9 mouse cellular contexts compared by ENCODE assay signal in genomic region chr4:141794152-141794535, GRCm38 (mm10). TPM values are rescaled to one million over a fixed set of nuclear protein-coding genes. Genes with fewer than 3 reads are reported as not detected.
DNase-seq lines count a peak whose midpoint lies in the region; ATAC-seq and TF ChIP-seq lines count a peak whose summit lies in the region.
"Had no signal": no experiment of that assay in that cellular context is flagged by ENCODE, and none has a peak within 500 bp of the region (broad histone marks: within the 10 kb centered on the region; RNA-seq: fewer than 3 reads in every experiment).

No protein-coding gene starts in this region.

- H3K9me3 ChIP-seq in lung, embryonic 14.5 days (ENCODE audit: low read depth, low read length): no peaks in the 10 kb centered on the region
- no peaks in the 10 kb centered on the region for H3K9me3 ChIP-seq in intestine, embryonic 16.5 days (ENCODE audit: control insufficient read depth, low read length)
- no peaks in the 10 kb centered on the region for H3K9me3 ChIP-seq in neural tube, embryonic 13.5 days

- peak overlapping the region; percentile 55 for H3K4me3 ChIP-seq in lung, embryonic 14.5 days (ENCODE audit: low read depth, low read length)
- H3K4me3 ChIP-seq in embryonic fibroblast, embryonic 13.5 days (ENCODE audit: insufficient read depth, low read length): peak overlapping the region; percentile 93
- peak overlapping the region; percentile 74 for H3K4me3 ChIP-seq in intestine, embryonic 16.5 days (ENCODE audit: low read length)
- peak overlapping the region; percentile 66 for H3K4me3 ChIP-seq in neural tube, embryonic 13.5 days

- H3K36me3 ChIP-seq in lung, embryonic 14.5 days (ENCODE audit: insufficient read depth): peaks cover 16% of the 10 kb centered on the region
- peaks cover 10% of the 10 kb centered on the region; the same call in 1 of the 2 replicates for H3K36me3 ChIP-seq in intestine, embryonic 16.5 days (ENCODE audit: control insufficient read depth, insufficient read depth, low read length)
- H3K36me3 ChIP-seq in neural tube, embryonic 13.5 days: peaks cover 18% of the 10 kb centered on the region

- WGBS in lung, embryonic 14.5 days: 9% methylated on average over 5 of the region's 5 CpGs
- WGBS in intestine, embryonic 16.5 days: 7% methylated on average over 5 of the region's 5 CpGs
- WGBS in neural tube, embryonic 13.5 days: 16% methylated on average over 5 of the region's 5 CpGs

- DNase-seq in lung, embryonic 14.5 days: no peak
- no peak for DNase-seq in lung, adult 18-20 months
- no peak for DNase-seq in adrenal gland, adult 8-10 months
- no peak for DNase-seq in spleen, adult 18-20 months
- no peak for DNase-seq in right cerebral cortex, postnatal 4 days

- TF ChIP-seq POLR2A in embryonic fibroblast, embryonic 13.5 days (IDR thresholded peaks at IDR 0.05; ENCODE audit: low read depth, low read length): no peak

- peak overlapping the region; percentile 90 for H3K27ac ChIP-seq in lung, embryonic 14.5 days (ENCODE audit: low read depth)
- H3K27ac ChIP-seq in embryonic fibroblast, embryonic 13.5 days (ENCODE audit: insufficient read depth, low read length): peak overlapping the region; percentile 89
- peak overlapping the region; percentile 97 for H3K27ac ChIP-seq in intestine, embryonic 16.5 days (ENCODE audit: low read length)
- H3K27ac ChIP-seq in neural tube, embryonic 13.5 days (replicated peaks): peak overlapping the region; percentile 92

- H3K4me1 ChIP-seq in lung, embryonic 14.5 days (ENCODE audit: insufficient read depth): no peaks in the 10 kb centered on the region
- H3K4me1 ChIP-seq in embryonic fibroblast, embryonic 13.5 days (ENCODE audit: control insufficient read depth, insufficient read depth, low read length): no peaks in the 10 kb centered on the region
- peaks cover 32% of the 10 kb centered on the region for H3K4me1 ChIP-seq in intestine, embryonic 16.5 days (ENCODE audit: control insufficient read depth, insufficient read depth, low read length)
- H3K4me1 ChIP-seq in neural tube, embryonic 13.5 days (replicated peaks): peaks cover 45% of the 10 kb centered on the region

- peak overlapping the region; percentile 60 for H3K4me2 ChIP-seq in lung, embryonic 14.5 days
- peak overlapping the region; percentile 67 for H3K4me2 ChIP-seq in intestine, embryonic 16.5 days (ENCODE audit: low read depth, low read length)
- peak overlapping the region; percentile 65 for H3K4me2 ChIP-seq in neural tube, embryonic 13.5 days

- ATAC-seq in lung, embryonic 14.5 days (ENCODE audit: insufficient read depth): no peak
- no peak for ATAC-seq in intestine, embryonic 16.5 days
- no peak for ATAC-seq in neural tube, embryonic 13.5 days (ENCODE audit: low read depth)

- peak overlapping the region; percentile 64 for H3K9ac ChIP-seq in lung, embryonic 14.5 days
- peak overlapping the region; percentile 80 for H3K9ac ChIP-seq in intestine, embryonic 16.5 days (ENCODE audit: low read depth, low read length)
- H3K9ac ChIP-seq in neural tube, embryonic 13.5 days: peak overlapping the region; percentile 77

- TF ChIP-seq CTCF in lung, embryonic 14.5 days (IDR thresholded peaks at IDR 0.05; ENCODE audit: low read depth): no peak
- no peak for TF ChIP-seq CTCF in embryonic fibroblast, embryonic 13.5 days (IDR thresholded peaks at IDR 0.05; ENCODE audit: borderline replicate concordance, insufficient read depth, low read length)

- no peaks in the 10 kb centered on the region for H3K27me3 ChIP-seq in lung, embryonic 14.5 days (ENCODE audit: insufficient read depth, low read length)
- H3K27me3 ChIP-seq in intestine, embryonic 16.5 days (replicated peaks; ENCODE audit: control insufficient read depth, insufficient read depth, low read length): no peaks in the 10 kb centered on the region
- H3K27me3 ChIP-seq in neural tube, embryonic 13.5 days: no peaks in the 10 kb centered on the region

RNA-seq across cellular contexts. Expression of gene Casp9, which starts 0.7 kb away (rescaled TPM):
- 21.5 and 22.3 TPM in 2 replicates for polyA plus RNA-seq in lung, embryonic 14.5 days (2014; fragmentation: Nextera tagmentation; extraction: Ambion mirVana)
- polyA plus RNA-seq in embryonic fibroblast, embryonic 13.5 days (2011; ENCODE audit: insufficient read length, low read depth, missing spikeins): 10.0 and 13.2 TPM in 2 replicates
- 21.3 and 24.1 TPM in 2 replicates for polyA plus RNA-seq in intestine, embryonic 16.5 days (2015; fragmentation: Nextera tagmentation; extraction: Ambion mirVana)
- polyA plus RNA-seq in neural tube, embryonic 13.5 days (2015; fragmentation: Nextera tagmentation; extraction: Ambion mirVana): 19.8 and 22.9 TPM in 2 replicates
- total RNA-seq in adrenal gland, adult 8-10 months (2022): 10 to 100 TPM; 21.4 to 29.4 (median 26.5) TPM

RNA-seq across cellular contexts. Expression of gene Dnajc16, which starts 3.4 kb away (rescaled TPM):
- 3.5 and 4.2 TPM in 2 replicates for polyA plus RNA-seq in lung, embryonic 14.5 days (2014; fragmentation: Nextera tagmentation; extraction: Ambion mirVana)
- polyA plus RNA-seq in embryonic fibroblast, embryonic 13.5 days (2011; ENCODE audit: insufficient read length, low read depth, missing spikeins): 10.0 and 11.3 TPM in 2 replicates
- polyA plus RNA-seq in intestine, embryonic 16.5 days (2015; fragmentation: Nextera tagmentation; extraction: Ambion mirVana): 4.2 and 4.3 TPM in 2 replicates
- polyA plus RNA-seq in neural tube, embryonic 13.5 days (2015; fragmentation: Nextera tagmentation; extraction: Ambion mirVana): 6.0 and 6.6 TPM in 2 replicates
- 10 to 100 TPM; 28.1 to 36.3 (median 32.7) TPM for total RNA-seq in adrenal gland, adult 8-10 months (2022)

RNA-seq across cellular contexts. Expression of gene Cela2a, which starts 31.8 kb away (rescaled TPM):
- not detected in 2 replicates for polyA plus RNA-seq in lung, embryonic 14.5 days (2014; fragmentation: Nextera tagmentation; extraction: Ambion mirVana)
- not detected in 2 replicates for polyA plus RNA-seq in embryonic fibroblast, embryonic 13.5 days (2011; ENCODE audit: insufficient read length, low read depth, missing spikeins)
- polyA plus RNA-seq in intestine, embryonic 16.5 days (2015; fragmentation: Nextera tagmentation; extraction: Ambion mirVana): 455 and 890 TPM in 2 replicates
- not detected in 2 replicates for polyA plus RNA-seq in neural tube, embryonic 13.5 days (2015; fragmentation: Nextera tagmentation; extraction: Ambion mirVana)
- not detected for total RNA-seq in adrenal gland, adult 8-10 months (2022)
- total RNA-seq: left cerebral cortex, postnatal 36 days had no signal

RNA-seq across cellular contexts. Expression of gene Agmat, which starts 47.7 kb away (rescaled TPM):
- not detected in 2 replicates for polyA plus RNA-seq in lung, embryonic 14.5 days (2014; fragmentation: Nextera tagmentation; extraction: Ambion mirVana)
- polyA plus RNA-seq in embryonic fibroblast, embryonic 13.5 days (2011; ENCODE audit: insufficient read length, low read depth, missing spikeins): not detected in 2 replicates
- 65.6 and 72.2 TPM in 2 replicates for polyA plus RNA-seq in intestine, embryonic 16.5 days (2015; fragmentation: Nextera tagmentation; extraction: Ambion mirVana)
- not detected in 2 replicates for polyA plus RNA-seq in neural tube, embryonic 13.5 days (2015; fragmentation: Nextera tagmentation; extraction: Ambion mirVana)
- 10 to 100 TPM in 3 of 4 experiments, 1 to 10 TPM in 1; 9.4 to 59.0 (median 32.8) TPM for total RNA-seq in adrenal gland, adult 8-10 months (2022)

RNA-seq across cellular contexts. Expression of gene Ctrc, which starts 52.0 kb away (rescaled TPM):
- not detected in 2 replicates for polyA plus RNA-seq in lung, embryonic 14.5 days (2014; fragmentation: Nextera tagmentation; extraction: Ambion mirVana)
- polyA plus RNA-seq in embryonic fibroblast, embryonic 13.5 days (2011; ENCODE audit: insufficient read length, low read depth, missing spikeins): not detected in 2 replicates
- polyA plus RNA-seq in intestine, embryonic 16.5 days (2015; fragmentation: Nextera tagmentation; extraction: Ambion mirVana): 0.29 and 0.87 TPM in 2 replicates
- not detected in 2 replicates for polyA plus RNA-seq in neural tube, embryonic 13.5 days (2015; fragmentation: Nextera tagmentation; extraction: Ambion mirVana)
- not detected for total RNA-seq in adrenal gland, adult 8-10 months (2022)
- total RNA-seq: left cerebral cortex, postnatal 36 days had no signal

Comparison
In these comparisons a context has a peak if more than half of its experiments do, and no peak if none do; other contexts are left out.
1. RNA of gene Cela2a, which starts 31.8 kb away (polyA plus RNA-seq): 455 to 890 TPM in intestine, embryonic 16.5 days; not detected in lung, embryonic 14.5 days, not detected in embryonic fibroblast, embryonic 13.5 days and not detected in neural tube, embryonic 13.5 days; every median in the first group is over 100 times any median in the second.
2. Peak in every context shown above with its lines, with median percentiles within 50 percentile points of each other: H3K27ac ChIP-seq, H3K4me2 ChIP-seq, H3K4me3 ChIP-seq and H3K9ac ChIP-seq.